Mouse (Mus musculus): ENCODE data around the gene Maged2. TPM values are rescaled to one million over a fixed set of nuclear protein-coding genes. Genes with fewer than 3 reads are reported as not detected.

Maged2 gene
- polyA plus RNA-seq, 1 experiment from 2014 or later, result 66.6 TPM

Other genes with a start within 250 kb of the Maged2 start
- gene Pfkfb1, start 226.1 kb downstream of the Maged2 start, polyA plus RNA-seq (2015; fragmentation: Nextera tagmentation; extraction: Ambion mirVana), result 8.1 and 10.1 TPM in 2 replicates
- 11.1 and 12.4 TPM in 2 replicates for gene Apex2, start 224.5 kb downstream of the Maged2 start, polyA plus RNA-seq (2015; fragmentation: Nextera tagmentation; extraction: Ambion mirVana)
- gene Tro, start 156.8 kb downstream of the Maged2 start, polyA plus RNA-seq (2015; fragmentation: Nextera tagmentation; extraction: Ambion mirVana), result 0.60 and 0.78 TPM in 2 replicates
- gene Gnl3l, start 203.0 kb upstream of the Maged2 start, polyA plus RNA-seq (2015; fragmentation: Nextera tagmentation; extraction: Ambion mirVana), result 9.7 and 9.8 TPM in 2 replicates
- gene Fgd1, start 231.8 kb upstream of the Maged2 start, polyA plus RNA-seq (2015; fragmentation: Nextera tagmentation; extraction: Ambion mirVana), result 1.9 and 2.4 TPM in 2 replicates